28 mouse cellular contexts compared by ENCODE assay signal in genomic region chr11:68488256-68488824, GRCm38 (mm10). TPM values are rescaled to one million over a fixed set of nuclear protein-coding genes. Genes with fewer than 3 reads are reported as not detected.
A peak's percentile ranks its signal among the peaks of the same experiment; 100 is the strongest.
DNase-seq lines count a peak whose midpoint lies in the region; ATAC-seq and TF ChIP-seq lines count a peak whose summit lies in the region.
"Had no signal": no experiment of that assay in that cellular context is flagged by ENCODE, and none has a peak within 500 bp of the region (broad histone marks: within the 10 kb centered on the region; RNA-seq: fewer than 3 reads in every experiment).

No protein-coding gene starts in this region.

- no peak overlapping the region for H3K27ac ChIP-seq in hindbrain, postnatal 0 days
- no peak overlapping the region for H3K27ac ChIP-seq in hindbrain, embryonic 14.5 days
- peak overlapping the region; percentile 73 for H3K27ac ChIP-seq in lung, embryonic 16.5 days (ENCODE audit: low read length)
- no peak overlapping the region for H3K27ac ChIP-seq in MEL (ENCODE audit: control insufficient read depth, low read depth, low read length)
- no peak overlapping the region for H3K27ac ChIP-seq in stomach, embryonic 15.5 days
- H3K27ac ChIP-seq: embryonic facial prominence, embryonic 10.5 days; embryonic facial prominence, embryonic 15.5 days; forebrain, embryonic 12.5 days; hindbrain, embryonic 12.5 days; layer of hippocampus, adult 2 months; left cerebral cortex, adult 2 months; limb, embryonic 13.5 days; liver, embryonic 12.5 days; midbrain, embryonic 10.5 days; midbrain, embryonic 15.5 days had no signal

- 74% methylated on average over 6 of the region's 6 CpGs for WGBS in hindbrain, postnatal 0 days
- WGBS in hindbrain, embryonic 14.5 days, result 69% methylated on average over 6 of the region's 6 CpGs
- WGBS in lung, embryonic 16.5 days, result 39% methylated on average over 6 of the region's 6 CpGs
- 52% methylated on average over 6 of the region's 6 CpGs for WGBS in lung, adult 2 months
- WGBS in stomach, embryonic 15.5 days, result 54% methylated on average over 6 of the region's 6 CpGs

- TF ChIP-seq POLR2A in lung, adult 2 months (IDR thresholded peaks at IDR 0.05; ENCODE audit: borderline replicate concordance, extremely low read depth, low read depth, low read length), result no peak
- no peak for TF ChIP-seq POLR2A in MEL (IDR thresholded peaks at IDR 0.05; ENCODE audit: control insufficient read depth in 1 of 2, insufficient read depth in 1 of 2, low read depth in 1 of 2, low read length in 2 of 2, poor library complexity in 1 of 2)

- no peak for TF ChIP-seq EP300 in MEL (IDR thresholded peaks at IDR 0.05; ENCODE audit: low read depth in 1 of 2, low read length in 2 of 2)

- peak; percentile 36 for TF ChIP-seq RAD21 in MEL (IDR thresholded peaks at IDR 0.05; ENCODE audit: low read depth, low read length)

- no peaks in the 10 kb centered on the region for H3K79me2 ChIP-seq in MEL (ENCODE audit: control insufficient read depth, insufficient read depth, low read length, poor library complexity)

- TF ChIP-seq CTCF in hindbrain, postnatal 0 days (IDR thresholded peaks at IDR 0.05; ENCODE audit: low read depth), result 0 out of 2 replicates have a peak, but pooled peaks have one; percentile 4
- TF ChIP-seq CTCF in lung, adult 2 months (IDR thresholded peaks at IDR 0.05; ENCODE audit: insufficient read depth, low read length), result no peak
- peak in 2 of 3 experiments; percentile 41 to 55; a peak in 4 of 6 replicates for TF ChIP-seq CTCF in MEL (IDR thresholded peaks at IDR 0.05 in 2 of 3, conservative IDR thresholded peaks at IDR 0.05 in 1 of 3; ENCODE audit: control insufficient read depth in 1 of 3, insufficient read depth in 1 of 3, low read depth in 2 of 3, low read length in 3 of 3, poor library complexity in 1 of 3, severe bottlenecking in 1 of 3)

- no peak overlapping the region for H3K4me3 ChIP-seq in hindbrain, postnatal 0 days (ENCODE audit: low read length)
- no peak overlapping the region for H3K4me3 ChIP-seq in hindbrain, embryonic 14.5 days (replicated peaks; ENCODE audit: low read length)
- H3K4me3 ChIP-seq in lung, embryonic 16.5 days (ENCODE audit: low read length), result no peak overlapping the region
- no peak overlapping the region for H3K4me3 ChIP-seq in lung, adult 2 months (replicated peaks; ENCODE audit: extremely low read depth, low read depth, low read length)
- H3K4me3 ChIP-seq in MEL (ENCODE audit: control insufficient read depth in 1 of 2, insufficient read depth in 1 of 2, low read depth in 2 of 2, low read length in 2 of 2), result no peak overlapping the region
- no peak overlapping the region for H3K4me3 ChIP-seq in stomach, embryonic 15.5 days (replicated peaks)
- H3K4me3 ChIP-seq: embryonic facial prominence, embryonic 10.5 days; embryonic facial prominence, embryonic 15.5 days; forebrain, embryonic 12.5 days; heart, embryonic 12.5 days; hindbrain, embryonic 12.5 days; layer of hippocampus, adult 2 months; left cerebral cortex, adult 2 months; limb, embryonic 13.5 days; liver, embryonic 12.5 days; midbrain, embryonic 10.5 days; midbrain, embryonic 15.5 days had no signal

- H3K4me2 ChIP-seq in hindbrain, postnatal 0 days (ENCODE audit: low read depth, low read length), result no peak overlapping the region
- no peak overlapping the region for H3K4me2 ChIP-seq in hindbrain, embryonic 14.5 days (replicated peaks)
- H3K4me2 ChIP-seq in lung, embryonic 16.5 days (ENCODE audit: low read depth, low read length), result no peak overlapping the region
- no peak overlapping the region for H3K4me2 ChIP-seq in stomach, embryonic 15.5 days
- H3K4me2 ChIP-seq: embryonic facial prominence, embryonic 15.5 days; forebrain, embryonic 12.5 days; heart, embryonic 12.5 days; hindbrain, embryonic 12.5 days; limb, embryonic 13.5 days; liver, embryonic 12.5 days; midbrain, embryonic 15.5 days had no signal

- no peaks in the 10 kb centered on the region for H3K9me3 ChIP-seq in hindbrain, postnatal 0 days (ENCODE audit: low read length)
- no peaks in the 10 kb centered on the region for H3K9me3 ChIP-seq in hindbrain, embryonic 14.5 days (ENCODE audit: control insufficient read depth, low read length)
- H3K9me3 ChIP-seq in lung, embryonic 16.5 days (ENCODE audit: control insufficient read depth, low read length), result no peaks in the 10 kb centered on the region
- no peaks in the 10 kb centered on the region for H3K9me3 ChIP-seq in MEL (replicated peaks; ENCODE audit: insufficient read depth, low read length)
- H3K9me3 ChIP-seq in stomach, embryonic 15.5 days, result no peaks in the 10 kb centered on the region
- H3K9me3 ChIP-seq: embryonic facial prominence, embryonic 10.5 days; embryonic facial prominence, embryonic 15.5 days; forebrain, embryonic 12.5 days; heart, embryonic 12.5 days; hindbrain, embryonic 12.5 days; limb, embryonic 13.5 days; liver, embryonic 12.5 days; midbrain, embryonic 10.5 days; midbrain, embryonic 15.5 days had no signal

- no peak for DNase-seq in hindbrain, postnatal 0 days (ENCODE audit: low spot score)
- no peak for DNase-seq in hindbrain, embryonic 14.5 days (ENCODE audit: low spot score)
- DNase-seq in lung, adult 2 months, result no peak
- no peak for DNase-seq in MEL (ENCODE audit: low read depth, low spot score)
- DNase-seq in heart, postnatal 10 days, result no peak
- DNase-seq: adrenal gland, postnatal 10 days; B cell, adult 2 months; cerebellum, adult 8-10 months; cerebellum, postnatal 25 days; forebrain, postnatal 0 days; kidney, adult 2 months; kidney, postnatal 36 days; lung, adult 18-20 months; right cerebral cortex, postnatal 4 days had no signal

- no peaks in the 10 kb centered on the region for H3K4me1 ChIP-seq in hindbrain, postnatal 0 days (ENCODE audit: insufficient read depth, low read length)
- H3K4me1 ChIP-seq in hindbrain, embryonic 14.5 days (replicated peaks; ENCODE audit: control insufficient read depth, insufficient read depth, low read length), result no peaks in the 10 kb centered on the region
- peaks cover under 1% of the 10 kb centered on the region for H3K4me1 ChIP-seq in lung, embryonic 16.5 days (replicated peaks; ENCODE audit: control insufficient read depth, insufficient read depth, low read length)
- H3K4me1 ChIP-seq in lung, adult 2 months (ENCODE audit: control insufficient read depth, insufficient read depth, low read length), result no peaks in the 10 kb centered on the region
- H3K4me1 ChIP-seq in MEL (ENCODE audit: control insufficient read depth in 1 of 2, insufficient read depth in 2 of 2, low read length in 2 of 2), result peaks cover 2 to 8% of the 10 kb centered on the region in 2 experiments; a peak in 3 of 4 replicates
- H3K4me1 ChIP-seq in stomach, embryonic 15.5 days, result no peaks in the 10 kb centered on the region
- H3K4me1 ChIP-seq: embryonic facial prominence, embryonic 15.5 days; forebrain, embryonic 12.5 days; midbrain, embryonic 15.5 days had no signal

- H3K36me3 ChIP-seq in hindbrain, postnatal 0 days (ENCODE audit: insufficient read depth, low read length), result no peaks in the 10 kb centered on the region
- H3K36me3 ChIP-seq in hindbrain, embryonic 14.5 days (replicated peaks; ENCODE audit: control insufficient read depth, insufficient read depth), result no peaks in the 10 kb centered on the region
- H3K36me3 ChIP-seq in lung, embryonic 16.5 days (ENCODE audit: control insufficient read depth, insufficient read depth, low read length), result no peaks in the 10 kb centered on the region
- H3K36me3 ChIP-seq in MEL (ENCODE audit: control insufficient read depth in 1 of 2, insufficient read depth in 2 of 2, low read length in 2 of 2), result peaks cover 0 to 4% of the 10 kb centered on the region in 2 experiments; a peak in 2 of 4 replicates
- no peaks in the 10 kb centered on the region for H3K36me3 ChIP-seq in stomach, embryonic 15.5 days
- H3K36me3 ChIP-seq: embryonic facial prominence, embryonic 10.5 days; embryonic facial prominence, embryonic 15.5 days; forebrain, embryonic 12.5 days; heart, embryonic 12.5 days; hindbrain, embryonic 12.5 days; limb, embryonic 13.5 days; liver, embryonic 12.5 days; midbrain, embryonic 10.5 days; midbrain, embryonic 15.5 days had no signal

- no peak overlapping the region for H3K9ac ChIP-seq in hindbrain, postnatal 0 days (replicated peaks; ENCODE audit: low read length)
- no peak overlapping the region for H3K9ac ChIP-seq in hindbrain, embryonic 14.5 days
- no peak overlapping the region for H3K9ac ChIP-seq in lung, embryonic 16.5 days (ENCODE audit: low read length)
- H3K9ac ChIP-seq in MEL (ENCODE audit: control insufficient read depth, low read depth, low read length, poor library complexity, severe bottlenecking), result no peak overlapping the region
- H3K9ac ChIP-seq in stomach, embryonic 15.5 days, result no peak overlapping the region
- H3K9ac ChIP-seq: embryonic facial prominence, embryonic 15.5 days; forebrain, embryonic 12.5 days; forebrain, postnatal 0 days; heart, embryonic 12.5 days; hindbrain, embryonic 12.5 days; limb, embryonic 13.5 days; liver, embryonic 12.5 days; midbrain, embryonic 15.5 days had no signal

- intact Hi-C loops in heart, postnatal 10 days (cut with DNase I), result loop anchor here (5.0 kb wide), 2 partner anchors 319 to 384 kb away; partner anchors contain the start of gene Ndel1

- H3K27me3 ChIP-seq in hindbrain, postnatal 0 days (ENCODE audit: insufficient read depth, low read length), result no peaks in the 10 kb centered on the region
- no peaks in the 10 kb centered on the region for H3K27me3 ChIP-seq in hindbrain, embryonic 14.5 days (ENCODE audit: control insufficient read depth, insufficient read depth, low read length)
- no peaks in the 10 kb centered on the region for H3K27me3 ChIP-seq in lung, embryonic 16.5 days (ENCODE audit: control insufficient read depth, insufficient read depth, low read depth, low read length)
- H3K27me3 ChIP-seq in MEL (ENCODE audit: control insufficient read depth in 1 of 2, insufficient read depth in 2 of 2, low read length in 2 of 2), result no peaks in the 10 kb centered on the region
- no peaks in the 10 kb centered on the region for H3K27me3 ChIP-seq in stomach, embryonic 15.5 days (replicated peaks)
- H3K27me3 ChIP-seq: embryonic facial prominence, embryonic 15.5 days; forebrain, embryonic 12.5 days; hindbrain, embryonic 12.5 days; limb, embryonic 13.5 days; Patski had no signal

- no peak for ATAC-seq in hindbrain, postnatal 0 days
- ATAC-seq in hindbrain, embryonic 14.5 days (ENCODE audit: low FRiP score), result no peak
- peak; percentile 68 for ATAC-seq in lung, embryonic 16.5 days (ENCODE audit: low read depth)
- peak; percentile 51 for ATAC-seq in stomach, embryonic 15.5 days (ENCODE audit: insufficient read depth, low FRiP score, low read depth)
- ATAC-seq: forebrain, postnatal 0 days; liver, embryonic 12.5 days; midbrain, embryonic 15.5 days; Patski had no signal

RNA-seq across cellular contexts. Expression of gene Pik3r6, which starts 14.5 kb away (rescaled TPM):
- total RNA-seq in hindbrain, postnatal 0 days (2014; rRNA removed), result 1.5 and 2.7 TPM in 2 replicates
- 1.3 and 1.7 TPM in 2 replicates for polyA plus RNA-seq in hindbrain, postnatal 0 days (2015; fragmentation: Nextera tagmentation; extraction: Ambion mirVana)
- polyA plus RNA-seq in hindbrain, embryonic 14.5 days (2014; fragmentation: Nextera tagmentation; extraction: Ambion mirVana), result 1.3 and 1.7 TPM in 2 replicates
- polyA plus RNA-seq in lung, embryonic 16.5 days (2015; fragmentation: Nextera tagmentation; extraction: Ambion mirVana), result 5.9 and 6.0 TPM in 2 replicates
- polyA plus RNA-seq in lung, adult 2 months (2012; rRNA removed), result 12.3 and 13.3 TPM in 2 replicates
- total RNA-seq in MEL (2012; rRNA removed), result 0.36 and 0.42 TPM in 2 replicates
- 1 to 10 TPM in 1 of 2 experiments, not detected in 1; 1.5 TPM for polyA plus RNA-seq in MEL (2012; ENCODE audit: insufficient read depth in 1 of 2, insufficient read length in 2 of 2, low read depth in 1 of 2, low replicate concordance in 2 of 2, missing spikeins in 1 of 2)
- polyA plus RNA-seq in stomach, embryonic 15.5 days (2015; fragmentation: Nextera tagmentation; extraction: Ambion mirVana), result 3.2 and 4.7 TPM in 2 replicates
- 1 to 10 TPM; 7.4 to 9.6 TPM for total RNA-seq in heart, postnatal 10 days (2021)

RNA-seq across cellular contexts. Expression of gene Pik3r5, which starts 56.4 kb away (rescaled TPM):
- 1.4 and 2.5 TPM in 2 replicates for total RNA-seq in hindbrain, postnatal 0 days (2014; rRNA removed)
- 0.34 and 0.65 TPM in 2 replicates for polyA plus RNA-seq in hindbrain, postnatal 0 days (2015; fragmentation: Nextera tagmentation; extraction: Ambion mirVana)
- 0.37 and 1.2 TPM in 2 replicates for polyA plus RNA-seq in hindbrain, embryonic 14.5 days (2014; fragmentation: Nextera tagmentation; extraction: Ambion mirVana)
- polyA plus RNA-seq in lung, embryonic 16.5 days (2015; fragmentation: Nextera tagmentation; extraction: Ambion mirVana), result 0.55 and 0.67 TPM in 2 replicates
- polyA plus RNA-seq in lung, adult 2 months (2012; rRNA removed), result 10.8 and 11.7 TPM in 2 replicates
- 3.1 and 3.2 TPM in 2 replicates for total RNA-seq in MEL (2012; rRNA removed)
- 1 to 10 TPM in 1 of 2 experiments, not detected in 1; 5.7 TPM for polyA plus RNA-seq in MEL (2012; ENCODE audit: insufficient read depth in 1 of 2, insufficient read length in 2 of 2, low read depth in 1 of 2, low replicate concordance in 2 of 2, missing spikeins in 1 of 2)
- 0.54 and 0.76 TPM in 2 replicates for polyA plus RNA-seq in stomach, embryonic 15.5 days (2015; fragmentation: Nextera tagmentation; extraction: Ambion mirVana)
- 1 to 10 TPM in 1 of 2 experiments, under 1 TPM in 1; 0.72 to 1.3 TPM for total RNA-seq in heart, postnatal 10 days (2021)

Comparison
In these comparisons a context has a peak if more than half of its experiments do, and no peak if none do; other contexts are left out.
1. ATAC-seq: peak in lung, embryonic 16.5 days (single experiment) and stomach, embryonic 15.5 days (single experiment); none in hindbrain, postnatal 0 days (single experiment) and hindbrain, embryonic 14.5 days (single experiment).